Mouse (Mus musculus) heart, embryonic 13.5 days (tissue): ENCODE measurements at regions not wholly inside any gene's neighbourhood (a gene's known extent, or its start where the extent isn't known, plus 50 kb on each side); places are given as distances from the start of the nearest gene placed in this dataset.

Experiments used
- ATAC-seq: fragments of 200-750 bp; cut with Nextera tagmentation; 2 replicates; pipeline ENCODE4 v1.8.0; 2017; ENCODE audit warnings: moderate TSS enrichment; ENCODE audit not compliant: insufficient number of reproducible peaks, low FRiP score, low TSS enrichment; ENCODE audit errors: extremely low read depth
- H3K27ac ChIP-seq: fragments of 300-500 bp; sonication (generic); replicated peaks from 2 replicates; pipeline ENCODE4 v1.5.1; 2015; ENCODE audit warnings: moderate library complexity, mild to moderate bottlenecking, inconsistent platforms
- H3K27me3 ChIP-seq: fragments of 300-500 bp; sonication (generic); replicated peaks from 2 replicates; pipeline ENCODE4 v1.6.1; 2015; ENCODE audit warnings: mild to moderate bottlenecking, inconsistent platforms
- H3K36me3 ChIP-seq: fragments of 300-500 bp; sonication (generic); 2 replicates; pipeline ENCODE4 v1.6.1; 2015; ENCODE audit warnings: mild to moderate bottlenecking, inconsistent platforms
- H3K4me1 ChIP-seq: fragments of 300-500 bp; sonication (generic); 2 replicates; pipeline ENCODE4 v1.6.1; 2015; ENCODE audit warnings: inconsistent platforms
- H3K4me2 ChIP-seq: fragments of 300-500 bp; sonication (generic); 2 replicates; pipeline ENCODE4 v1.6.1; 2015; ENCODE audit warnings: inconsistent platforms, mild to moderate bottlenecking, moderate library complexity
- H3K4me3 ChIP-seq: fragments of 300-500 bp; sonication (generic); 2 replicates; pipeline ENCODE4 v1.5.1; 2015; ENCODE audit warnings: moderate library complexity, mild to moderate bottlenecking, inconsistent platforms
- H3K9ac ChIP-seq: fragments of 300-500 bp; sonication (generic); 2 replicates; pipeline ENCODE4 v1.6.1; 2015; ENCODE audit warnings: inconsistent platforms, mild to moderate bottlenecking, moderate library complexity
- H3K9me3 ChIP-seq: fragments of 300-500 bp; sonication (generic); 2 replicates; pipeline ENCODE4 v1.6.1; 2016; ENCODE audit warnings: inconsistent platforms
- WGBS: fragments of 180-500 bp; shearing (Covaris S2); methylation state at CpG from one replicate; pipeline ENCODE4 v1.1.7; 2015; ENCODE audit warnings: mixed read lengths; 5-methylcytosine and 5-hydroxymethylcytosine counted together

- H3K36me3 ChIP-seq: no peaks in the 10 kb centered on the region
- no peak overlapping the region for H3K27ac ChIP-seq
- no peak for ATAC-seq
- no peak overlapping the region for H3K4me2 ChIP-seq
- WGBS: 64% methylated on average over 4 of the region's 4 CpGs
- no peaks in the 10 kb centered on the region for H3K27me3 ChIP-seq
- no peak overlapping the region for H3K9ac ChIP-seq
- H3K4me3 ChIP-seq: no peak overlapping the region
- no peaks in the 10 kb centered on the region for H3K4me1 ChIP-seq
- no peaks in the 10 kb centered on the region for H3K9me3 ChIP-seq
Observed at GRCm38 (mm10) chr10:37364506-37364905, 225.8 kb upstream of the Marcks start.

GRCm38 (mm10) chr10:37360985-37361384, 222.3 kb upstream of the Marcks start:
- Histone ChIP-seq H3K27ac (no peak overlapping the region), H3K9ac (no peak overlapping the region), H3K4me2 (no peak overlapping the region), H3K4me1 (peaks cover 12% of the 10 kb centered on the region), H3K4me3 (no peak overlapping the region), H3K9me3 (no peaks in the 10 kb centered on the region), H3K36me3 (no peaks in the 10 kb centered on the region), H3K27me3 (no peaks in the 10 kb centered on the region)
- no peak for ATAC-seq
- WGBS: 81% methylated on average over 3 of the region's 3 CpGs

- H3K36me3 ChIP-seq: no peaks in the 10 kb centered on the region
- H3K9me3 ChIP-seq: no peaks in the 10 kb centered on the region
- no peak overlapping the region for H3K4me3 ChIP-seq
- no peak overlapping the region for H3K27ac ChIP-seq
- H3K27me3 ChIP-seq: no peaks in the 10 kb centered on the region
- peaks cover 12% of the 10 kb centered on the region for H3K4me1 ChIP-seq
- H3K4me2 ChIP-seq: no peak overlapping the region
- H3K9ac ChIP-seq: no peak overlapping the region
- no peak for ATAC-seq
Observed at GRCm38 (mm10) chr10:37358900-37359299, 220.2 kb upstream of the Marcks start.

GRCm38 (mm10) chr10:37358334-37358733, 219.6 kb upstream of the Marcks start:
- Histone ChIP-seq H3K27ac (no peak overlapping the region), H3K4me3 (no peak overlapping the region), H3K36me3 (no peaks in the 10 kb centered on the region), H3K9me3 (no peaks in the 10 kb centered on the region), H3K4me2 (no peak overlapping the region), H3K9ac (no peak overlapping the region), H3K4me1 (peaks cover 12% of the 10 kb centered on the region), H3K27me3 (no peaks in the 10 kb centered on the region)
- ATAC-seq: no peak
- WGBS: 72% methylated on average over 5 of the region's 5 CpGs

- Histone ChIP-seq H3K36me3 (no peaks in the 10 kb centered on the region), H3K27me3 (no peaks in the 10 kb centered on the region), H3K4me2 (no peak overlapping the region), H3K9ac (no peak overlapping the region), H3K4me1 (peaks cover 12% of the 10 kb centered on the region), H3K9me3 (no peaks in the 10 kb centered on the region), H3K4me3 (no peak overlapping the region), H3K27ac (peak overlapping the region; percentile 20; the same call in 1 of the 2 replicates)
- 57% methylated on average over 6 of the region's 6 CpGs for WGBS
- no peak for ATAC-seq
Observed at GRCm38 (mm10) chr10:37357304-37358060, 218.8 kb upstream of the Marcks start.

- no peak overlapping the region for H3K9ac ChIP-seq
- H3K27ac ChIP-seq: peak overlapping the region; percentile 16; the same call in 1 of the 2 replicates
- 38% methylated on average over 1 of the region's 1 CpGs for WGBS
- H3K4me1 ChIP-seq: peaks cover 28% of the 10 kb centered on the region
- no peaks in the 10 kb centered on the region for H3K9me3 ChIP-seq
- H3K4me2 ChIP-seq: no peak overlapping the region
- H3K27me3 ChIP-seq: no peaks in the 10 kb centered on the region
- H3K4me3 ChIP-seq: no peak overlapping the region
- no peak for ATAC-seq
- no peaks in the 10 kb centered on the region for H3K36me3 ChIP-seq
Observed at GRCm38 (mm10) chr10:37349261-37349660, 210.5 kb upstream of the Marcks start.

- ATAC-seq: no peak
- Histone ChIP-seq H3K9me3 (no peaks in the 10 kb centered on the region), H3K27ac (peak overlapping the region; percentile 16; the same call in 1 of the 2 replicates), H3K4me2 (no peak overlapping the region), H3K9ac (0 out of 2 replicates have a peak overlapping the region, but pooled peaks have one; percentile 3), H3K27me3 (no peaks in the 10 kb centered on the region), H3K4me1 (peaks cover 30% of the 10 kb centered on the region), H3K36me3 (no peaks in the 10 kb centered on the region), H3K4me3 (no peak overlapping the region)
- WGBS: 46% methylated on average over 3 of the region's 3 CpGs
Observed at GRCm38 (mm10) chr10:37348416-37348815, 209.7 kb upstream of the Marcks start.

- H3K27me3 ChIP-seq: no peaks in the 10 kb centered on the region
- no peak for ATAC-seq
- 85% methylated on average over 3 of the region's 3 CpGs for WGBS
- no peak overlapping the region for H3K4me2 ChIP-seq
- no peak overlapping the region for H3K9ac ChIP-seq
- no peaks in the 10 kb centered on the region for H3K9me3 ChIP-seq
- no peak overlapping the region for H3K4me3 ChIP-seq
- H3K36me3 ChIP-seq: no peaks in the 10 kb centered on the region
- peaks cover 30% of the 10 kb centered on the region for H3K4me1 ChIP-seq
- 0 out of 2 replicates have a peak overlapping the region, but pooled peaks have one; percentile 16 for H3K27ac ChIP-seq
Observed at GRCm38 (mm10) chr10:37347661-37348060, 208.9 kb upstream of the Marcks start.

GRCm38 (mm10) chr10:37342675-37343074, 204.0 kb upstream of the Marcks start:
- H3K9ac ChIP-seq: no peak overlapping the region
- no peak overlapping the region for H3K4me2 ChIP-seq
- no peaks in the 10 kb centered on the region for H3K9me3 ChIP-seq
- H3K4me3 ChIP-seq: no peak overlapping the region
- H3K27ac ChIP-seq: no peak overlapping the region
- H3K27me3 ChIP-seq: no peaks in the 10 kb centered on the region
- no peaks in the 10 kb centered on the region for H3K36me3 ChIP-seq
- 0 out of 2 replicates have a peak, but pooled peaks cover 16% of the 10 kb centered on the region for H3K4me1 ChIP-seq
- ATAC-seq: no peak

GRCm38 (mm10) chr10:37339658-37340057, 200.9 kb upstream of the Marcks start:
- no peak for ATAC-seq
- Histone ChIP-seq H3K4me3 (no peak overlapping the region), H3K9ac (no peak overlapping the region), H3K4me1 (peaks cover 22% of the 10 kb centered on the region; the same call in 1 of the 2 replicates), H3K9me3 (no peaks in the 10 kb centered on the region), H3K27me3 (no peaks in the 10 kb centered on the region), H3K36me3 (no peaks in the 10 kb centered on the region), H3K4me2 (no peak overlapping the region), H3K27ac (no peak overlapping the region)
- WGBS: 90% methylated on average over 3 of the region's 3 CpGs

- Histone ChIP-seq H3K9me3 (no peaks in the 10 kb centered on the region), H3K4me2 (no peak overlapping the region), H3K4me3 (no peak overlapping the region), H3K36me3 (no peaks in the 10 kb centered on the region), H3K9ac (no peak overlapping the region), H3K27ac (peak overlapping the region; percentile 42; the same call in 1 of the 2 replicates), H3K27me3 (no peaks in the 10 kb centered on the region), H3K4me1 (peaks cover 16% of the 10 kb centered on the region; the same call in 1 of the 2 replicates)
- ATAC-seq: no peak
- WGBS: 63% methylated on average over 4 of the region's 4 CpGs
Observed at GRCm38 (mm10) chr10:37338073-37338912, 199.6 kb upstream of the Marcks start.
